Mouse (Mus musculus): ENCODE measurements around the gene Gmppa.

Gmppa gene

GRCm38 (mm10) chr1:75445141-75445701, 9.5 kb downstream of the Gmppa start:
- no peak for TF ChIP-seq GATA4 (IDR thresholded peaks at IDR 0.05; ENCODE audit: insufficient replicate concordance, low read length)

- TF ChIP-seq GATA4 (IDR thresholded peaks at IDR 0.05; ENCODE audit: insufficient replicate concordance, low read length) = no peak
These were observed 10.3 kb downstream of the Gmppa start for GRCm38 (mm10) chr1:75445751-75446611.

- TF ChIP-seq GATA4 (IDR thresholded peaks at IDR 0.05; ENCODE audit: insufficient replicate concordance, low read length) = no peak
These were observed 10.9 kb downstream of the Gmppa start for GRCm38 (mm10) chr1:75446656-75447055.

GRCm38 (mm10) chr1:75447265-75448051, 11.7 kb downstream of the Gmppa start:
- no peak for TF ChIP-seq GATA4 (IDR thresholded peaks at IDR 0.05; ENCODE audit: insufficient replicate concordance, low read length)

GRCm38 (mm10) chr1:75448052-75448431, 12.3 kb downstream of the Gmppa start:
- TF ChIP-seq GATA4 (IDR thresholded peaks at IDR 0.05; ENCODE audit: insufficient replicate concordance, low read length) = no peak

- TF ChIP-seq GATA4 (IDR thresholded peaks at IDR 0.05; ENCODE audit: insufficient replicate concordance, low read length) = no peak
These were observed 13.2 kb downstream of the Gmppa start for GRCm38 (mm10) chr1:75448937-75449336.

GRCm38 (mm10) chr1:75449377-75450135, 13.8 kb downstream of the Gmppa start:
- no peak for TF ChIP-seq GATA4 (IDR thresholded peaks at IDR 0.05; ENCODE audit: insufficient replicate concordance, low read length)

GRCm38 (mm10) chr1:75450314-75451005, 14.7 kb downstream of the Gmppa start, which contains the start of gene Asic4:
Gene Asic4, plus strand, starts transcription at chr1:75450436.
- no peak for TF ChIP-seq GATA4 (IDR thresholded peaks at IDR 0.05; ENCODE audit: insufficient replicate concordance, low read length)

- TF ChIP-seq GATA4 (IDR thresholded peaks at IDR 0.05; ENCODE audit: insufficient replicate concordance, low read length) = no peak
These were observed 16.2 kb downstream of the Gmppa start for GRCm38 (mm10) chr1:75451900-75452299.

GRCm38 (mm10) chr1:75455433-75455832, 19.7 kb downstream of the Gmppa start:
- no peak for TF ChIP-seq GATA4 (IDR thresholded peaks at IDR 0.05; ENCODE audit: insufficient replicate concordance, low read length)

- TF ChIP-seq GATA4 (IDR thresholded peaks at IDR 0.05; ENCODE audit: insufficient replicate concordance, low read length) = no peak
These were observed 20.2 kb downstream of the Gmppa start for GRCm38 (mm10) chr1:75455948-75456347.

- no peak for TF ChIP-seq GATA4 (IDR thresholded peaks at IDR 0.05; ENCODE audit: insufficient replicate concordance, low read length)
These were observed 21.2 kb downstream of the Gmppa start for GRCm38 (mm10) chr1:75456746-75457564.

- no peak for TF ChIP-seq GATA4 (IDR thresholded peaks at IDR 0.05; ENCODE audit: insufficient replicate concordance, low read length)
These were observed 21.9 kb downstream of the Gmppa start for GRCm38 (mm10) chr1:75457710-75458024.
